Mouse (Mus musculus): ENCODE measurements at regions not wholly inside any gene's neighbourhood (a gene's known extent, or its start where the extent isn't known, plus 50 kb on each side); places are given as distances from the start of the nearest gene placed in this dataset.

DNA sequence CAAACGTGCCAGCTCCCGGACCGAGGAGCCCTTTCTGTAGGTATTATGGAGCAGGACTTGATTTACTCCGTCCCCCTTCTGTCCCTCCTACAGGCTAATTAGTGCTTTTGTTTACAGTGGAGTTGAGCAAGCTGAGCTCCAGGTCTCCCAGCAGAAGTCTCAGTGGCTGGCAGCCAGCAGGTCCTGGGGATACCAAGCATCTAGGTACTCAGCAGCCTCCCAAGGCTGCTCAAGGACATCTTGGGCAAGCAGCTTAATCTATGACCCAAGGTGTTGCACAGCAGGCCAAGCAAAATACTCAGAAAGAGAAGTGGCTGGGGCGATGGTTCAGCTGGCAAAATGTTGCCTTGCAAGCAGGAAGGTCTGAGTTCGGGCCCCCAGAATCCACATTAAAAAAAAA lies 254.4 kb downstream of the Dysf start:
- DNase-seq (ENCODE audit: low spot score in 2 of 2): no peak

DNA sequence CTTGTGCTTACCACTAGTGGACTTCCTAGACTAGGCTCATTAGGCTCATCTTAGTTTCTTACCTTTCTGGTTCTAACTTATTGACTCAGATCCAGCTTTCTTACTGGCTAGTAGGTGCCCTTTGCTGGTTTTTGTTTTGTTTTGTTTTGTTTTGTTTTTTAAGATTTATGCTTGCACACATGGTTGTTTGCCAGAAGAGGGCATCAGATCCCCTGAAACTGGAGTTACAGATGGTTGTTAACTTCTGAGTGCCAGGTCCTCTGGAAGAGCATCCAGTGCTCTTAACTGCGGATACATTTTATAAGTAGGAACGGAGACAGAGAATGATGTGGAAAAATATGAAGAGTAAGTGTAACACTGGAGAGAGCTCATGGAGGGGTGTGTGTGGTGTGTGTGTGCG lies 253.1 kb downstream of the Dysf start:
- no peak for DNase-seq (ENCODE audit: low spot score in 2 of 2)

All from urinary bladder, adult 18-20 months (tissue).